In the genomic region with DNA sequence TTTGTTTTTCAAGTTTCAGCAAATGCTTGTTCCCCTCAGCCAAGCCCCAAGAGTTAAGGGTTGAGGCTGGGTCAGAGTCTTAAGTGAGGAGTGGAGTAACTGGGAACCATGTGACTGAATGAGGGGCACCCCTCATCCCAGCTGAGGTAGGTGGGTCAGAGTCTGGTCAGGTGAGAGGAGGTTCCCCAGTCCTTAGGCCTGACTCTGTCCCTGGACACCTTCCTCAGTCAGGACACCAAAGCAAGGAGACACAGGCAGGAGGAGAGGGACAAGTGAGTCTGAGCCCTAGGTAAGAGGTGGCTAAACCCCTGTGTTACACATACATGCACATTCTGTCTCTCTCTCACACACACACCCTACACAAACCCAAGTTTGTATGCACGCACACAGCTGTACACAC, we compare ENCODE assay signal across 22 mouse cellular contexts. TPM values are rescaled to one million over a fixed set of nuclear protein-coding genes. Genes with fewer than 3 reads are reported as not detected.
A peak's percentile ranks its signal among the peaks of the same experiment; 100 is the strongest.
DNase-seq lines count a peak whose midpoint lies in the region; ATAC-seq and TF ChIP-seq lines count a peak whose summit lies in the region.
"Had no signal": no experiment of that assay in that cellular context is flagged by ENCODE, and none has a peak within 500 bp of the region (broad histone marks: within the 10 kb centered on the region; RNA-seq: fewer than 3 reads in every experiment).

No protein-coding gene starts in this region.

- TF ChIP-seq CTCF in liver, postnatal 0 days (IDR thresholded peaks at IDR 0.05; ENCODE audit: low read depth) = no peak

- H3K4me3 ChIP-seq in liver, embryonic 12.5 days = no peak overlapping the region
- no peak overlapping the region for H3K4me3 ChIP-seq in liver, postnatal 0 days (ENCODE audit: low read depth, low read length)
- no peak overlapping the region for H3K4me3 ChIP-seq in hindbrain, embryonic 15.5 days
- no peak overlapping the region for H3K4me3 ChIP-seq in midbrain, embryonic 16.5 days (ENCODE audit: low read depth, low read length)
- H3K4me3 ChIP-seq: layer of hippocampus, adult 2 months had no signal

- DNase-seq in cerebellum, adult 9-11 months = peak; percentile 38
- no peak for DNase-seq in cerebellum, adult 11 months
- no peak for DNase-seq in liver, postnatal 0 days
- no peak for DNase-seq in layer of hippocampus, postnatal 10 days (ENCODE audit: low spot score in 2 of 2)
- DNase-seq: adrenal gland, adult 2 months; cerebellum, adult 11-12 months; gastrocnemius, adult 2 months; heart, postnatal 4 days; left cerebral cortex, postnatal 4 days; lung, postnatal 14 days; right cerebral cortex, adult 18-20 months; thymus, adult 2 months had no signal

- no peak for TF ChIP-seq EP300 in liver, postnatal 0 days (IDR thresholded peaks at IDR 0.05; ENCODE audit: low read depth)

- no peak overlapping the region for H3K4me2 ChIP-seq in liver, embryonic 12.5 days
- H3K4me2 ChIP-seq in liver, postnatal 0 days (ENCODE audit: low read depth, low read length) = no peak overlapping the region
- H3K4me2 ChIP-seq in hindbrain, embryonic 15.5 days = no peak overlapping the region
- no peak overlapping the region for H3K4me2 ChIP-seq in midbrain, embryonic 16.5 days (ENCODE audit: low read length)

- no peak for ATAC-seq in liver, embryonic 12.5 days
- no peak for ATAC-seq in liver, postnatal 0 days
- no peak for ATAC-seq in hindbrain, embryonic 15.5 days (ENCODE audit: low FRiP score, low read depth)
- ATAC-seq in midbrain, embryonic 16.5 days = no peak
- ATAC-seq in erythroblast, adult 5-6 weeks (replicated peaks; ENCODE audit: low FRiP score, poor library complexity, severe bottlenecking) = no peak
- ATAC-seq: intestine, postnatal 0 days had no signal

- WGBS in liver, embryonic 12.5 days (ENCODE audit: insufficient replicate concordance) = 68% methylated on average over 1 of the region's 1 CpGs
- 82% methylated on average over 1 of the region's 1 CpGs for WGBS in liver, postnatal 0 days (ENCODE audit: insufficient replicate concordance)
- WGBS in hindbrain, embryonic 15.5 days = 100% methylated on average over 1 of the region's 1 CpGs
- WGBS in midbrain, embryonic 16.5 days = 93% methylated on average over 1 of the region's 1 CpGs

- H3K4me1 ChIP-seq in liver, embryonic 12.5 days = peaks cover 46% of the 10 kb centered on the region
- H3K4me1 ChIP-seq in liver, postnatal 0 days (ENCODE audit: insufficient read depth) = peaks cover 20% of the 10 kb centered on the region
- H3K4me1 ChIP-seq in hindbrain, embryonic 15.5 days (replicated peaks) = peaks cover 29% of the 10 kb centered on the region
- peaks cover 21% of the 10 kb centered on the region for H3K4me1 ChIP-seq in midbrain, embryonic 16.5 days (ENCODE audit: control insufficient read depth, insufficient read depth, low read length)

- no peaks in the 10 kb centered on the region for H3K27me3 ChIP-seq in liver, embryonic 12.5 days (replicated peaks)
- H3K27me3 ChIP-seq in liver, postnatal 0 days (ENCODE audit: insufficient read depth, low read length) = no peaks in the 10 kb centered on the region
- H3K27me3 ChIP-seq in hindbrain, embryonic 15.5 days = no peaks in the 10 kb centered on the region
- no peaks in the 10 kb centered on the region for H3K27me3 ChIP-seq in midbrain, embryonic 16.5 days (ENCODE audit: control insufficient read depth, insufficient read depth, low read depth, low read length)
- H3K27me3 ChIP-seq: CH12.LX; embryonic facial prominence, embryonic 13.5 days; stomach, embryonic 15.5 days had no signal

- H3K9me3 ChIP-seq in liver, embryonic 12.5 days (replicated peaks) = no peaks in the 10 kb centered on the region
- H3K9me3 ChIP-seq in liver, postnatal 0 days (ENCODE audit: low read length) = no peaks in the 10 kb centered on the region
- no peaks in the 10 kb centered on the region for H3K9me3 ChIP-seq in hindbrain, embryonic 15.5 days
- H3K9me3 ChIP-seq in midbrain, embryonic 16.5 days (replicated peaks; ENCODE audit: control insufficient read depth, low read length, poor library complexity, severe bottlenecking) = no peaks in the 10 kb centered on the region
- H3K9me3 ChIP-seq: embryonic facial prominence, embryonic 13.5 days; stomach, embryonic 15.5 days had no signal

- H3K36me3 ChIP-seq in liver, embryonic 12.5 days = peaks cover 72% of the 10 kb centered on the region
- H3K36me3 ChIP-seq in liver, postnatal 0 days (replicated peaks; ENCODE audit: insufficient read depth, low read length) = peaks cover 50% of the 10 kb centered on the region
- peaks cover 44% of the 10 kb centered on the region for H3K36me3 ChIP-seq in hindbrain, embryonic 15.5 days
- H3K36me3 ChIP-seq in midbrain, embryonic 16.5 days (ENCODE audit: control insufficient read depth, insufficient read depth, low read length) = peaks cover 29% of the 10 kb centered on the region

- peak overlapping the region; percentile 39; the same call in 1 of the 2 replicates for H3K27ac ChIP-seq in liver, embryonic 12.5 days
- no peak overlapping the region for H3K27ac ChIP-seq in liver, postnatal 0 days (ENCODE audit: low read depth)
- H3K27ac ChIP-seq in hindbrain, embryonic 15.5 days (replicated peaks) = peak overlapping the region; percentile 84; the same call in 1 of the 2 replicates
- H3K27ac ChIP-seq in midbrain, embryonic 16.5 days (ENCODE audit: low read length) = peak overlapping the region; percentile 89
- H3K27ac ChIP-seq: liver, embryonic 14.5 days had no signal

- H3K9ac ChIP-seq in liver, embryonic 12.5 days = no peak overlapping the region
- H3K9ac ChIP-seq in liver, postnatal 0 days (replicated peaks) = no peak overlapping the region
- no peak overlapping the region for H3K9ac ChIP-seq in hindbrain, embryonic 15.5 days
- H3K9ac ChIP-seq in midbrain, embryonic 16.5 days (ENCODE audit: low read depth, low read length) = no peak overlapping the region
- H3K9ac ChIP-seq: stomach, embryonic 15.5 days had no signal

RNA-seq across cellular contexts. Expression of a gene that starts 1.0 kb away (rescaled TPM):
- polyA plus RNA-seq in liver, embryonic 12.5 days (2016; fragmentation: Nextera tagmentation; extraction: Ambion mirVana) = 280 and 292 TPM in 2 replicates
- 114 and 116 TPM in 2 replicates for polyA plus RNA-seq in liver, postnatal 0 days (2015; fragmentation: Nextera tagmentation; extraction: Ambion mirVana)
- 227 and 236 TPM in 2 replicates for polyA plus RNA-seq in hindbrain, embryonic 15.5 days (2015; fragmentation: Nextera tagmentation; extraction: Ambion mirVana)
- polyA plus RNA-seq in midbrain, embryonic 16.5 days (2015; fragmentation: Nextera tagmentation; extraction: Ambion mirVana) = 211 and 234 TPM in 2 replicates
- 100 to 1,000 TPM; 101 TPM for total RNA-seq in layer of hippocampus, postnatal 10 days (2021)
- 38.6 and 40.1 TPM in 2 replicates for total RNA-seq in erythroblast, adult 5-6 weeks (2015; ENCODE audit: low replicate concordance)
- total RNA-seq in erythroblast, adult 5-6 weeks (2017; ENCODE audit: low replicate concordance) = 53.4 and 59.0 TPM in 2 replicates

RNA-seq across cellular contexts. Expression of a gene that starts 6.9 kb away (rescaled TPM):
- 16.8 and 19.4 TPM in 2 replicates for polyA plus RNA-seq in liver, embryonic 12.5 days (2016; fragmentation: Nextera tagmentation; extraction: Ambion mirVana)
- 7.6 and 8.3 TPM in 2 replicates for polyA plus RNA-seq in liver, postnatal 0 days (2015; fragmentation: Nextera tagmentation; extraction: Ambion mirVana)
- 28.9 and 29.6 TPM in 2 replicates for polyA plus RNA-seq in hindbrain, embryonic 15.5 days (2015; fragmentation: Nextera tagmentation; extraction: Ambion mirVana)
- polyA plus RNA-seq in midbrain, embryonic 16.5 days (2015; fragmentation: Nextera tagmentation; extraction: Ambion mirVana) = 29.0 and 32.0 TPM in 2 replicates
- total RNA-seq in layer of hippocampus, postnatal 10 days (2021) = 10 to 100 TPM; 25.6 to 26.0 TPM
- total RNA-seq in erythroblast, adult 5-6 weeks (2015; ENCODE audit: low replicate concordance) = 4.8 and 24.2 TPM in 2 replicates
- total RNA-seq in erythroblast, adult 5-6 weeks (2017; ENCODE audit: low replicate concordance) = 8.8 and 10.2 TPM in 2 replicates

RNA-seq across cellular contexts. Expression of a gene that starts 13.5 kb away (rescaled TPM):
- polyA plus RNA-seq in liver, embryonic 12.5 days (2016; fragmentation: Nextera tagmentation; extraction: Ambion mirVana) = 28.9 and 32.2 TPM in 2 replicates
- 11.3 and 11.7 TPM in 2 replicates for polyA plus RNA-seq in liver, postnatal 0 days (2015; fragmentation: Nextera tagmentation; extraction: Ambion mirVana)
- polyA plus RNA-seq in hindbrain, embryonic 15.5 days (2015; fragmentation: Nextera tagmentation; extraction: Ambion mirVana) = 37.5 and 38.9 TPM in 2 replicates
- polyA plus RNA-seq in midbrain, embryonic 16.5 days (2015; fragmentation: Nextera tagmentation; extraction: Ambion mirVana) = 43.4 and 49.9 TPM in 2 replicates
- total RNA-seq in layer of hippocampus, postnatal 10 days (2021) = 10 to 100 TPM; 38.5 to 39.2 TPM
- 177 and 182 TPM in 2 replicates for total RNA-seq in erythroblast, adult 5-6 weeks (2015; ENCODE audit: low replicate concordance)
- 191 and 193 TPM in 2 replicates for total RNA-seq in erythroblast, adult 5-6 weeks (2017; ENCODE audit: low replicate concordance)

RNA-seq across cellular contexts. Expression of a gene that starts 22.2 kb away (rescaled TPM):
- polyA plus RNA-seq in liver, embryonic 12.5 days (2016; fragmentation: Nextera tagmentation; extraction: Ambion mirVana) = 12.3 and 13.6 TPM in 2 replicates
- polyA plus RNA-seq in liver, postnatal 0 days (2015; fragmentation: Nextera tagmentation; extraction: Ambion mirVana) = 4.5 and 5.5 TPM in 2 replicates
- 21.1 and 25.4 TPM in 2 replicates for polyA plus RNA-seq in hindbrain, embryonic 15.5 days (2015; fragmentation: Nextera tagmentation; extraction: Ambion mirVana)
- 26.9 and 30.0 TPM in 2 replicates for polyA plus RNA-seq in midbrain, embryonic 16.5 days (2015; fragmentation: Nextera tagmentation; extraction: Ambion mirVana)
- 10 to 100 TPM in 1 of 2 experiments, 1 to 10 TPM in 1; 8.4 to 11.9 TPM for total RNA-seq in layer of hippocampus, postnatal 10 days (2021)
- total RNA-seq in erythroblast, adult 5-6 weeks (2015; ENCODE audit: low replicate concordance) = 1.7 and 8.6 TPM in 2 replicates
- total RNA-seq in erythroblast, adult 5-6 weeks (2017; ENCODE audit: low replicate concordance) = 11.8 and 17.6 TPM in 2 replicates

RNA-seq across cellular contexts. Expression of a gene that starts 26.3 kb away (rescaled TPM):
- polyA plus RNA-seq in liver, embryonic 12.5 days (2016; fragmentation: Nextera tagmentation; extraction: Ambion mirVana) = 0.91 and 1.2 TPM in 2 replicates
- polyA plus RNA-seq in liver, postnatal 0 days (2015; fragmentation: Nextera tagmentation; extraction: Ambion mirVana) = 0.37 and 0.52 TPM in 2 replicates
- polyA plus RNA-seq in hindbrain, embryonic 15.5 days (2015; fragmentation: Nextera tagmentation; extraction: Ambion mirVana) = 16.1 and 19.2 TPM in 2 replicates
- polyA plus RNA-seq in midbrain, embryonic 16.5 days (2015; fragmentation: Nextera tagmentation; extraction: Ambion mirVana) = 19.5 and 20.8 TPM in 2 replicates
- total RNA-seq in layer of hippocampus, postnatal 10 days (2021) = 10 to 100 TPM; 53.7 to 70.3 TPM
- not detected in 2 replicates for total RNA-seq in erythroblast, adult 5-6 weeks (2015; ENCODE audit: low replicate concordance)
- not detected in 2 replicates for total RNA-seq in erythroblast, adult 5-6 weeks (2017; ENCODE audit: low replicate concordance)
